Mouse (Mus musculus) small intestine, adult 2 months (tissue): ENCODE measurements around the gene Igflr1.

ENCODE experiments used
- CTCF ChIP-seq: fragments of 200-500 bp; IDR thresholded peaks from 2 replicates; pipeline ENCODE4 v1.5.1; 2012; ENCODE audit warnings: low read depth, mild to moderate bottlenecking, control low read depth, inconsistent platforms, low read length, moderate library complexity, mixed read lengths; ENCODE audit not compliant: insufficient replicate concordance, insufficient read length; ENCODE audit errors: extremely low read depth
- POLR2A ChIP-seq: fragments of 200-500 bp; IDR thresholded peaks from 2 replicates; pipeline ENCODE4 v1.6.1; 2012; ENCODE audit warnings: low read depth, mild to moderate bottlenecking, control low read depth, inconsistent platforms, low read length, moderate library complexity

GRCm38 (mm10) chr7:30562526-30563116 lies 2.6 kb upstream of the Igflr1 start:
- no peak for TF ChIP-seq CTCF
- 0 out of 2 replicates have a peak, but pooled peaks have one; percentile 24 for TF ChIP-seq POLR2A
